Mouse (Mus musculus): ENCODE measurements around the gene Mal. TPM values are rescaled to one million over a fixed set of nuclear protein-coding genes. Genes with fewer than 3 reads are reported as not detected.

The Mal gene
- polyA plus RNA-seq, 1 experiment from 2014 or later: 0.81 TPM

GRCm38 (mm10) chr2:127586694-127587513 lies 69.6 kb downstream of the Mal start, which contains the start of the genes Zfp661 and Mrps5:
Zfp661 (minus strand) TSS chr2:127587094.
Mrps5 (plus strand) TSS chr2:127587222.
- ATAC-seq (replicated peaks; ENCODE audit: low FRiP score, low TSS enrichment, low read depth) (peak; percentile 82), DNase-seq (ENCODE audit: low spot score) (peak; percentile 98)
- H3K4me1 ChIP-seq (replicated peaks; ENCODE audit: control insufficient read depth, insufficient read depth, low read length): peaks cover 8% of the 10 kb centered on the region
- peak within 1 kb of the TSS; percentile 94 for H3K27ac ChIP-seq (ENCODE audit: low read depth)
- peaks cover 8% of the 10 kb centered on the region; the same call in 1 of the 2 replicates for H3K36me3 ChIP-seq (ENCODE audit: control insufficient read depth, insufficient read depth, low read length)
- peak within 1 kb of the TSS; percentile 75 for H3K4me2 ChIP-seq (ENCODE audit: low read length)
- WGBS: 5% methylated on average over 39 of the region's 39 CpGs
- H3K27me3 ChIP-seq (replicated peaks; ENCODE audit: control insufficient read depth, insufficient read depth, low read length): no peaks in the 10 kb centered on the region
- H3K9ac ChIP-seq (ENCODE audit: low read length): peak within 1 kb of the TSS; percentile 96
- peak within 1 kb of the TSS; percentile 99 for H3K4me3 ChIP-seq (ENCODE audit: low read depth, low read length)
- H3K9me3 ChIP-seq (ENCODE audit: control insufficient read depth, low read length): no peaks in the 10 kb centered on the region

DNA sequence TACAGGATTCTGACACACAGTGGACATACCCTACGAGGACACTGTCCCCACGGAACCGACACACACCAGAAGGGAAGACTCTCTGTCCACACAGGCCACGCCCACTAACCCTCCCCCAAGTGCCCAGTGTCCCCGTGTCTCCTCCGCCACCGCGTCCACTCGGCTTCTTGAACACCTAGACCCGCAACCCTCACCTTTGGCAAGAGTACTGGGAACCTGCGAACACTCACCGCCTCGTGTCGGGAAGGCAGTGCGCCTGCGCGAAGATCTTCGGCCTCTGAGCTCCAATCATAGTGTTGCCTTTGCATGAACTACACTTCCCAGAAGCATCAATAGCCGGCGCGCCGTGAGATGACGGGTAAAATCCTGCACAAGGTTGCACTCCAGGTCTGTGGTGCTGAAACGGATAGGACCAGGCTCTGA lies 72.0 kb downstream of the Mal start:
- Histone ChIP-seq H3K9ac (ENCODE audit: low read length) (peak overlapping the region; percentile 57), H3K36me3 (ENCODE audit: control insufficient read depth, insufficient read depth, low read length) (peaks cover 4% of the 10 kb centered on the region; the same call in 1 of the 2 replicates), H3K27me3 (replicated peaks; ENCODE audit: control insufficient read depth, insufficient read depth, low read length) (no peaks in the 10 kb centered on the region), H3K4me3 (ENCODE audit: low read depth, low read length) (peak overlapping the region; percentile 69), H3K27ac (ENCODE audit: low read depth) (no peak overlapping the region), H3K9me3 (ENCODE audit: control insufficient read depth, low read length) (no peaks in the 10 kb centered on the region), H3K4me2 (ENCODE audit: low read length) (peak overlapping the region; percentile 65), H3K4me1 (replicated peaks; ENCODE audit: control insufficient read depth, insufficient read depth, low read length) (peaks cover 8% of the 10 kb centered on the region)
- peak; percentile 90 for DNase-seq (ENCODE audit: low spot score)
- ATAC-seq (replicated peaks; ENCODE audit: low FRiP score, low TSS enrichment, low read depth): peak; percentile 78
- WGBS: under 1% methylated on average over 24 of the region's 24 CpGs

Other genes with a start within 250 kb of the Mal start
- 0.07 and 0.08 TPM in 2 replicates for gene Gpat2, start 231.5 kb downstream of the Mal start, polyA plus RNA-seq (2014; fragmentation: Nextera tagmentation; extraction: Ambion mirVana)
- 21.9 and 28.6 TPM in 2 replicates for gene Fahd2a, start 212.1 kb downstream of the Mal start, polyA plus RNA-seq (2014; fragmentation: Nextera tagmentation; extraction: Ambion mirVana)
- gene Kcnip3, start 134.6 kb downstream of the Mal start, polyA plus RNA-seq (2014; fragmentation: Nextera tagmentation; extraction: Ambion mirVana): 7.6 and 7.8 TPM in 2 replicates
- gene Prom2, start 115.2 kb downstream of the Mal start, polyA plus RNA-seq (2014; fragmentation: Nextera tagmentation; extraction: Ambion mirVana): 1.1 TPM in 2 replicates
- gene Zfp661, start 69.6 kb downstream of the Mal start, polyA plus RNA-seq (2014; fragmentation: Nextera tagmentation; extraction: Ambion mirVana): 4.0 and 4.4 TPM in 2 replicates
- gene Mrps5, start 69.5 kb downstream of the Mal start, polyA plus RNA-seq (2014; fragmentation: Nextera tagmentation; extraction: Ambion mirVana): 154 and 155 TPM in 2 replicates
- 6.1 and 7.5 TPM in 2 replicates for gene Mall, start 73.2 kb upstream of the Mal start, polyA plus RNA-seq (2014; fragmentation: Nextera tagmentation; extraction: Ambion mirVana)
- gene Nphp1, start 132.2 kb upstream of the Mal start, polyA plus RNA-seq (2014; fragmentation: Nextera tagmentation; extraction: Ambion mirVana): 20.6 and 22.7 TPM in 2 replicates
- gene Mtln, start 135.8 kb upstream of the Mal start, polyA plus RNA-seq (2014; fragmentation: Nextera tagmentation; extraction: Ambion mirVana): 38.3 and 43.7 TPM in 2 replicates
- gene Bub1, start 175.2 kb upstream of the Mal start, polyA plus RNA-seq (2014; fragmentation: Nextera tagmentation; extraction: Ambion mirVana): 20.2 and 23.5 TPM in 2 replicates
- gene Acoxl, start 182.2 kb upstream of the Mal start, polyA plus RNA-seq (2014; fragmentation: Nextera tagmentation; extraction: Ambion mirVana): 0.19 and 0.23 TPM in 2 replicates